Mouse (Mus musculus) left cerebral cortex, postnatal 36 days (tissue): ENCODE measurements around the gene Far1. TPM values are rescaled to one million over a fixed set of nuclear protein-coding genes. Genes with fewer than 3 reads are reported as not detected.

ENCODE experiments used
- DNase-seq, 2 experiments: peaks; one replicate each; pipeline ENCODE4 v3.0.0; 2021 to 2022; ENCODE audit warnings: low spot score in 2 of 2, mixed read lengths in 1 of 2
- intact Hi-C: fragments of 180-260 bp; cut with DNase I; formaldehyde crosslinking; loops from one replicate; pipeline ENCODE4 v1.15.1; 2025
- total RNA-seq, 2 experiments: library from RNA; stranded (reverse); gene quantifications; 2 replicates each; pipeline ENCODE4 v1.2.3; 2021

Far1 gene
- total RNA-seq, 2 experiments from 2014 or later = 92.2 to 143 TPM

DNA sequence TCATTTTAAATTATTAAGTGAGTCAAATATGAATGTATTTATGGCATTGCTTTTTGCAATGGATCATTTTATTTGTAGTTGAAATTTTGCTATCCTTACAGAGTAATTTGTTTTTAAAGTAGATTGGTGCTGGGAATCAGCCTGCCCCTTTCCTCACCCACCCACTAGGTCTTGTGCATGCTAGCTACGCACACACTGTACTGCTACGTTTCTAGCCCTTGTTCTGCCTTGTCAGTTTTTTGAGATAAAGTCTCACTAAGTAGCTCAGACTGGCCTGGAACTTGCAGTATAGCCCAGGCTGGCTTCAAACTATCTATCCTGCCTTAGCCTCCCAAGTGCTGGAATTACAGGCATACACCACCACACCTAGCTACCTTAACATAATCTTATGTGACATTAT, 38.9 kb downstream of the Far1 start:
- DNase-seq = no peak
- intact Hi-C loops = no loop called here

DNA sequence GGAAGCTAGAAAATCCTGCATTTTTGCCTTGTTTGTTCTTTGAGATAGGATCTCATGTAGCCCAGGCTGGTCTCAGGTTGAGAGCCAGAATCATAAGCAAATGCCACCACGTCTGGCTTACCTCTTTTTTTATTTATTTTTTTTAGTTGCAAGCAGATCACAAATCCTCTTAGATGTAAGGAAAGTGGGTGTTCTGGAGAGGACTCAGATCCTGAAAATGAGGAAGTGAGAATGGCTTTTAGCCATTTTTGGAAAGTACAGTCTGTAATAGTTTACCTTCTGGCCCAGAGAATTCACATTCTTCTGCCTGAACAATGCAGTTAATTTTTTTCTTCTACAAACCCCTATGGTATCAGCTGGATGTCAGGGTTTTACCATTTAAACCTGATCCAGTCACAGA, 42.5 kb downstream of the Far1 start:
- DNase-seq = no peak
- intact Hi-C loops = no loop called here

DNA sequence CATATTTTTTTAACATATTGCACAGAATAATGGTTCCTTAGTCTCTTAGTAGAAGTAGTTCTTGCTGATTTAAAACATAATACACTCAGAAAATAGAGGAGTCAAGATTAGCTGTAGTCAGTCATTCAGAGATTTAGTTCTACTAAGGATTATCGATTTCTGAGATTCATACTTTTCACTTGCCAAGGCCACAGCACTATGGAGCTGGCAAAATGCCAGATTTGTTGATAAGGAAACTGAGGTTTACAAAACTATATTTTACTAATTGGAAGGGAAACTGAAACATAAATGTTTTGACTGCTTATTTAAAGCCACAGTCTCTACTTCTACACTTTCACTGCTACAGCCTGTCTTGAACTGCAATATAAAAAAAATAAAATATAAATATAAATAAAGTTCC, 53.3 kb downstream of the Far1 start:
- intact Hi-C loops = no loop called here
- no peak for DNase-seq

DNA sequence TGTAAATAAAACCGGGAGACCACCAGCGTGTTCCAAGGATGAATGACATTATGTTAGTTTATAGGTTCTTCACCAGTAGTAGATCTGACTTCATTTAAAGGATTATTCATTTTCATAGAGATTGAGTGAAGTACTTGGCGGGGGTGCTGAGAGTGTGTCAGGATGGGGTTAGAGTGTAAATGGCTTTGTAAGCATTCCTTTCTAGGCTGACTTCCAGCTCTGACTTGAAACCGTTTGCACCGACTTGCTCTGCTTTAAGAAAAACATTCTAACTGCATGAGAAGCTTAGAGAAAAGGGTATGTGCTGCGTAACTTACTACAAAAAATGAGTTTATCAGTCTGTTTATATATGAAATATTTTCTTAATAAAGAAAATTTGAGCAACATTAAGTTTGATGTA, 57.5 kb downstream of the Far1 start:
- DNase-seq = no peak
- intact Hi-C loops = no loop called here

DNA sequence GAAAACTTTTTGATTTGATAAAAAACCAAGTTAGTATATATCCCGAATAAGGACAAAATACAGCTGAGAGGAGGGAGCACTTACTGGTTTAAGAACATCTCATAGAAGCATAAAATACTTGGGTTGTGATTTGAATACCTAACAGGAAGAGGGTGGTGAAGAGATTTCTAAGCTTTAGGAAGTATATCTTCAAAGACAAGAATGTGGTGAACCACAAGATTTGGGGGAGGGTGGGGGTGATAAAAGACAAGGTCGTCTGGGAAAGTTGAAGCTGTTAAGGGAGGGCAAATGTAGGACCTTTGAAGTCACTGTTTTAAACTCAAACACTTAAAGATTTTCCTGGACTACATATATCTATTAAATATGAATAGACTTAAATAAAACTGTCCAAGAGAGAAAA, 59.1 kb downstream of the Far1 start:
- intact Hi-C loops = no loop called here
- no peak for DNase-seq

DNA sequence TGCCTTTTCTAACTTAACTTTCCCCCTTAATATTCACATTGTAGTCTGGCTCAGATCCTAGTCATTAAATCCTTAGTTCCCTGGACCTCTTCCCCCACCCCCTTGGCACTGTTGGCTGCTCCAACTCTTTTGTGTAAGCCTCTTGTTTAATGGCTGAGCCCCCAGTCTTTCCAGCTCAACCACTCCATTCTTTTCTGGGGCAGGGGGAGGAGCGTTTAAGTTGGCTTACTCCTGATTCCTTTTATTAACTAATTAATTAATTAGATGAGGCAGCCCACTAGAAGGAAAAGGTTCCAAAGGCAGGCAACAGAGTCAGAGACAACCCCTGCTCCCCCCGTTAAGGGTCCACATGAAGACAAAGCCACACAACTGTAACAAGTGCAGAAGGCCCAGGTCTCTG, 68.5 kb downstream of the Far1 start:
- intact Hi-C loops = no loop called here
- DNase-seq = no peak

DNA sequence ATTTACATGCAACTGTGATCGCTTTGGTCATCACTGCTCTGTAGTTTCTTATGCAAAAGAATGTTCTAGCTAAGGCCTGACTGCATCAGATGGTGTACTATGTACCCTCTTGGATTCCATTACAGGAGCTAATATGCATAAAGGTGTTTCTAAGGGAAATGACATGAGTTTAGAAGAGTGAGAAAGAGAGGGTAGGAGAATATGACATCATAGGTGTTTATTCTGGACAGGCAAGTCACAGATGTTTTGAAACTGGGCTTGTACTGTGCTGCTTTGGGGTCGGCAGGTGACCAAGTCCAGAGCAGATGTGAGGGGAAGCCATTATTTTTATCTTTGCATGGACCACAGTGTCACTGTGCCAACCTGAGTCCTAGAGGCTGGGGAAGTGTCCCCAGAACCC, 75.6 kb downstream of the Far1 start:
- intact Hi-C loops = no loop called here
- DNase-seq = no peak

DNA sequence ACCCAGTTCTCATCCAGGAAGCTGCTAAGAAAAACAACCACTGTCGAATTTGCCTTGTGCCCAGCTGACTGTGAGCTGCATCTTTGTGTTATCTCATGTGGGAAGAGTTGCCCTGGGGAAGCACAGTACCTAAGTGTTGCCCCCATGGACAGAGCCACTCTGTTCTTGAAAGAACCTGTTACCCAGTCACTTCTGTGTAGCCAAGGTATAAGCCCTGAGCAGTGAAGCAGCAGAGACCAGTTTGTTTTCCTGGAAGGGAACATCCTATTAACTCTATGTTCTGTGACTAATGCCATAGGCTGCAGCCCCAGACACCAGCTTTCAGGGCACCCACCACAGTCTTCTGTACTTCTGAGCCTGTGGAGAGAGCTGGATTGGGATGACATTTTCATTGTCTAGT, 76.7 kb downstream of the Far1 start:
- no peak for DNase-seq
- intact Hi-C loops = no loop called here

DNA sequence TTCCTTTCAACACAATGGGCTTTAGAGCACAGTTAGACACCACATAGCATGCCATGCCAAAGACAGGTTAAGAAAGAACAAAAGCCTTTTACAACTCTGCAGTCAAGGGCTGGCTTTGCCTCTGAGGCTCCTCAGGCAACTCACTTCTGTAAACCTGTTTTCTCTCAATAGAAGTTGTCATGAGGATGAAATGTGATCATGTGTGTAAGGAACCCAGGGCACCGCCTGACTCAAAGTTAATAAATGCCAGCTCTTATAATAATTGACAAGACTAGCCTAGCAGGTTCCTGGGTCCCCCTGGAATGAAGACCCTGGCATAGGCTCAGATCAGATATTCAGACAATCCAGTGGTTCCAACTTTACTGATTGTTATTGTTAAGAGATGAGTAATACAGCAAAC, 77.5 kb downstream of the Far1 start:
- intact Hi-C loops = no loop called here
- DNase-seq = no peak

DNA sequence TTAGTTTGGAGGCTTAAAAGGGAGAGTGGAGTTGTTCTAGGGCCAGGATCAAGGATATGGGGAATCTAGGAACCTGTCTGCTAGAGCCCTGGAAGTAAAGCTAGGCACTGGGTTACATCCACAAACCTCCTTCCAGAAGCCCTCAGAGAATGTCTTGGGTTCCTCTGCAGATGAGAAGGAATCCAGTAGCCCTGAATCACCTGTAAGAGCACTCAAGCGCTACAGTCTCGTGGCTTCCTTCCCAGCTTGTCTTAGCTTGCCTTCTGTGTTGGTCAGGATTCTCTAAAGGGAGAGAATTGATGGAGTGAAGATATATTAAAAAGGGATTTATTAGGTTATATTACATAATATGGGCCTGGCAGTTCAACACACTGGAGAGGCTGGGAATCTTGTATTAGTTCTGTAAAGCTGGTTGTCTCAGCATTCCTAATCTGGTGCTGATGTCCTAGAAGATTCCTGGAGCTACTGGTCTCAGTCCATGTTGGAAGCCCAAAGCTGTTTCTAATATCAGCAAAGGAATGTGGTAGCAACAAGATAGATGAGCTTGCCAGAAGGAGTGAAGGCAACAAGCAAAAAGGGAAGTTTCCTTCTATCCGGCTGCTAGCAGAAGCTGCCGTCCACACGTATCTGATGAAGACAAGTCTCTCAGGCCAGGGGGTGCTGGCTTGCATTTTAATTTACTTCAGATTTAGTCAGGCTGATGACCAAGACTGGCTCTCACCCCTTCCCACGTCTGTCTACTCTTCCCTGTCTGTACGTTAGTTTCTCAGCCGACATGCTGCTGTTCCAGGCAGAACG, 78.1 kb downstream of the Far1 start:
- intact Hi-C loops = no loop called here
- no peak for DNase-seq

DNA sequence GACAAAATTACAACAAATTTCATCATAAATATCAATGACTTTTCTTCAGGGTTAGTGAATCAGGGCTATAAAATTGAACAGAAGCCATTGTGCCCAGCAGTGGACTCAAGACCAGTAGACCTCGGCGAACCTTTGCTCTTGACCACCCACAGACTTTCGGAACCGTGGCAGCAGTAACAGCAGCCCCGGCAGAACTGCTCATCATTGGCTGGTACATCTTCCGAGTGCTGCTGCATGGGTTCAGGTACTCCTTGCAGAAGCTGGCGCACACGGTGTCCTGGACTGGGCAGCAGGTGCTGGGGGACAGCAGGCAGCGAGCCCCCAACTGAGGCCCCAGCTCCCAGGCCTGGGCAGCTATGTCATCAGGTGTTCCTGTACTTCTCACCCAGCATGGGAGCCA, 79.1 kb downstream of the Far1 start:
- intact Hi-C loops = no loop called here
- no peak for DNase-seq

DNA sequence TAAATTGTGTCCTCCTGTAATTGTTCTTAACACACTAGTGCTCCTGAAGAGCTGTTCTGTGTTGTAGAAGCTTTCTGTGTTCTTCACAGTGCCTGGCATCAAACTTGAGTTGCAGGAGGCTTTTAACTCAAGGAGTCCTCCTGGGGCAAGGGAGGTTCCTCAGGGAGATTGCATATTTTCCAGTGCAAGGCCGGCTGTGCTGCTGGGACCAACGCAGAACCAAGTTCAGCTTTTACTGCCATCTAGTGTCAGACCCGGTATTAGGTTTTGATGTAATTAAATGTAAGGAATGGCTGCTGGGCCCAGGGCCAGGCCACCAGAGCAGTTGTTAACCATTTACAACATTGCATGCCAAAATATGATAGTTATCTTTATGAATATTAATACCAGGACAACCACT, 80.7 kb downstream of the Far1 start:
- DNase-seq = peak; percentile 32 to 37
- intact Hi-C loops = loop anchor here (1.0 kb wide), 1 partner anchor 216 kb away; no protein-coding TSS in a partner anchor

DNA sequence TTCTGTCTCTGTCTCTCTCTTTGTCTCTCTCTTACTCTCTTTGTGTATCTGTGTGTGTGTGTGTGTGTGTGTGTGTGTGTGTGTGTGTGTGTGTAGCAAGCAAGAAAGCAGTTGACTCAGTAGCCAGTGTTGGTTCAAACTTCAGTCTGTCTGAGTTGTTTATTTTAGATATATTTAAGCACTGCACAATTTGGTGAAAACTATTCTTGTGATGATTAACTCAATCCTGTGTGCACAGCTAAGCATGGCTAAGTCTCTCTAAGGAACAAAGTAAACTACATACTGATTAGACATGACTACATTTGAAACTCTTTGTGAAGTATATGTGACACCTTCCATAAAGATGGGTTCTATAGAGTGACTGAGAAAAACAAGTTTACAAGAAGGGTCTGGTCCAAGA, 83.6 kb downstream of the Far1 start:
- DNase-seq = no peak
- intact Hi-C loops = no loop called here

DNA sequence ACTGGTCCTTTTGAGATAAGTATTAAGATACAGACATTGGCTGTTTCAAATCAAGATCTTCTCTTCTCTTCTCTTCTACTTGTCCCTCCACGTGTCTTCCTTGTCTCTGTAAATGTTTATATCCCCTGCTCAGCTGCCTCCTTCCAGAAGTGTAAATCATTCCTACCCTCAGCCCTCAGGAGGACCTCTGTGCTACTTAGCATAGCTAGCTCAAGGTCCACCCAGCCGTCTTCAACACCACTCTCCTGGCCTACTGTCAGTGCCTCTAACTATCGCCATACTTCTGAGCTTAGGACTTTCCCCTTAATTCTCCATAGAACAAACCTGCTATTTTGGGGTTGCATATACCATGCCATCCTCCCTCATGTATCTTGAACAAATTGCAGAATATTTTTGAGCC, 88.2 kb downstream of the Far1 start:
- intact Hi-C loops = no loop called here
- DNase-seq = no peak

DNA sequence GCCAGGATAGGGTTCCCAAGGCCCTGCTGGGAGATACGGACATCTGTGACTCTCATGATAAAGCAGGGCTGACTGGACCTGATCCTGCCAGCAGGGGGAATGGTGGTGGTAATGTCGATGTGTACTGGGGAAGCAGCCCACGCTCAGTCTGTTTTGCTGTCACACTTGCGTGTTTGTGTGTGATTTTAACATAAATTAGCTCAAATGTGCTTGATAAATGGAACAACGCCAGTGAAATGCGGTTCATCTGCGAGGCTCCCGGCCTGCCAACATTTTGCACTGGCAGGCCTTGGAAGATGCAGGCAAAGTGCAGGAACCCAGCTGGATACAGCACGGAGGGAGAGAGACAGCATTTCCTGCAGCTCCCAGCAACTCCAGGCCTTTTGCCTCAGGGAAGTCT, 94.3 kb downstream of the Far1 start:
- intact Hi-C loops = loop anchor here (2.0 to 5.0 kb wide), 2 partner anchors 159 to 413 kb away; partner anchors contain the start of gene Spon1
- peak; percentile 59 for DNase-seq

DNA sequence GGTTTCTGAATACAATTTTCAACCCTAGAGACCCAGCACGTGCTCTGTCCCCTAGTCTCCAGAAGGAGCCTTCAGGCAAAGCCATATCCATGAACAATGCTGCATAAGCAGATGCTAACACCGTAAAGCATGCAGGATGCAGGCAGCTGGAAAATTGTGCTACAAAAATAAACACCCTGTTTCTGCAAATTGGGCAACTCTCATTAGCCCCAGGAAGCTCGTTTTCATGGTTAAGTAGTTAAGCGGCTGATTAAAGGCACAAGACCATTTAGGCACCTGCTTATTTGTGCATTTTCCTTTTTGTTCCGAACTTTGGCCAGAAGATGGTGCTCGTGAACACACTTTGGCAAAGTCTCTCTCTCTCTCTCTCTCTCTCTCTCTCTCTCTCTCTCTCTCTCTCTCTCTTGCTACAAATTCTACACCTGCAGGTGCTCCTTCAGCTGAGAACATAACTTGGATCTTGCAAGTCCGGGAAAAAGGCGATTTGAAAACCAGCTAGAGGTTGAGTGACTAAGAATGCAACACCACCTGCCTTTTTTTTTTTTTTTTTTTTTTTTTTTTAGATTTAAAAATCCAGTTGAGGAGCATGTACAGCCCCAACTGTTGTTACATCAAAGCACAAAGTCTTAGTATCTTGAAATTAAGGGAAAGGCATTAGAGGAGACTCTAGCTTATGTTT, 95.5 kb downstream of the Far1 start:
- peak; percentile 33 to 47 for DNase-seq
- intact Hi-C loops = loop anchor here (2.0 to 5.0 kb wide), 2 partner anchors 158 to 412 kb away; partner anchors contain the start of gene Spon1

DNA sequence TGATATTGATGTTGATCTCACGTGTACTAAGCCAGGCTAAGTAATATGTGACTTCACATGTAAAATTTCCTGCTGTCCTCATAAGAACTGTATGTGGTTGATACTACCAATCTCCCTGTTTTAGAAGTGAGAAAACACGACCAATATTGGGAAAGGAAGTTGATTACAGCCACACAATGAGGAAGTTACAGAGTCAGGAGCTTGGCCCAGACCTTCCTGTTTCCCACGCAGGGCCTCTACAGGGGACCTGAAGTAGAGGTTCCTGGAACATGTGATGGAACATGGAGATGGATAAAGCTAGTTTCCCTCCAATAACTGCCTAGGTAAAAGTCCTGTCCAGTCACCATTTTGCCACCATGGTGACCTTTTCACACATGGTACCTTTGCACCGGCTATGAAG, 99.0 kb downstream of the Far1 start:
- DNase-seq = no peak
- intact Hi-C loops = no loop called here

DNA sequence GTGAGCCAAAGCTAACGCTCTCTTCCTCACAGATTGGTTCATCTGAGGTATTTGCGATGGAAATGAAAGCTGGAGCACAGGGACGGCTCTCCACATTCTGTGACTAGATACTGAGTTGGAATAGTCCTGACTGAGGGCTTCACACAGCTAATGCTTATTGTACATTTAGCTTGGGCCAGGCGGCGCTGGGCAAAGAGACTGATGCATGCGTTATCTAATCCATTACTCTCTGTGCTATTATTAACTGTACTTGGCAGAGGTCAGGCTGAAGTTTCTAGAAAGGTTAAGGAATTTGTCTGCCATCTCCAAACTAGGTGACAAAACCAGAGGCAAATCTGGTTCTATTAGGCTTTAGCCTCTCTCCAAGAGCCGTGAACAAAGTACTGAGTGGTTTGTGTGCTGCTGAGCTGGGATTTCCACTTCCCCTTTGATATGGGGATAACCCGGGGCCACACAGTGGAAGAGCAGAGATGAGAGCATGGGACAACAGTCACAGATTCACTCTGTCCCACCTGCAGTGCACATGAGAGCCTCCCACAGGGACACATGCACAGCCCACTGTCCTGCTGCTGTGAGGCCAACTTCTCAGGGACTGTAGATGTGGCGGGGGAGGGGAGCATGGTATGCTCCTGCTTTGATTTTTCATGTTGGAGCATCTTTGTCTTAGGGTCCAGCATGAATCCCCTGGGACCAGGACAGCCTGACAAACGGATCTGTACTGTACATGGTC, 100.7 kb downstream of the Far1 start:
- intact Hi-C loops = no loop called here
- DNase-seq = no peak

DNA sequence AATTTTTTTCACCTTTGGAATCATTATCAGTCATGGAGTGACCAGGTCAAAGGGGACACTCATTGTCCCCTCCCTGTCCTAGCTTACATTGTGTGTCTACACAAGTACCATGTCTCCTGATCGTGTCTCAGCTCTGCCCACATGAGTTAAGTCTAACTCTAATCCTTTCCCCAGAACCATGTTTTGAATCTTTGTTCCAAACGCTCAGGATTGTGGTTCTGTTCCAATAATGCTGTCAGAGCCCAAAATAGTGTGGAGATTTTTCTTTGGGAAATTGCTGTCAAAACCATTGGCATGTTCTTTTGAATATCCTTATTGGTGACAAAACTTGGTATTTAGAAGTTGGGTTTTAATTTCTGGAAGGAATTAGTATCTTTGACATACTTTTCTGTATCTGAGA, 105.5 kb downstream of the Far1 start:
- intact Hi-C loops = no loop called here
- no peak for DNase-seq

DNA sequence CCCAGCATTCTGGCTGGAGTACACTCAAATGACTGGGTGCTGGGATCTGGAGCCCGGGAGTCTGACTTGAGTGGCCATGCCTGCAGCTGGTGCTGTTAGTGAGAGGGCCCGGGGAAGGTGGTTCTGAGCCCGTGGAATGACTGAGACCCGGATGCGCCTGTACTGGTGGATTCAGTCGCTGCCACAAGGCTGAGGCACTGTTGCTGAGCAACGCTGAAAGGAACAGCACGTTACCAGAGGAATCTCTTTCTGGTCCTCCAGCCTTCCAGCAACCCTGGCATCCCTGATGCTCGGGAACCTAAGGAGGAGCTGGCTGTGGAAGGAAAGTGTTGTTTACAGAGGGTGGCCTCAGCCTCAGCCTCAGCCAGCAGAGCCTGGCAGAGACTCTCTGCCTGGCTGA, 106.1 kb downstream of the Far1 start:
- DNase-seq = peak; percentile 61 to 67
- intact Hi-C loops = no loop called here
